Mouse (Mus musculus): Measurements from ENCODE around the gene Macc1.

DNA sequence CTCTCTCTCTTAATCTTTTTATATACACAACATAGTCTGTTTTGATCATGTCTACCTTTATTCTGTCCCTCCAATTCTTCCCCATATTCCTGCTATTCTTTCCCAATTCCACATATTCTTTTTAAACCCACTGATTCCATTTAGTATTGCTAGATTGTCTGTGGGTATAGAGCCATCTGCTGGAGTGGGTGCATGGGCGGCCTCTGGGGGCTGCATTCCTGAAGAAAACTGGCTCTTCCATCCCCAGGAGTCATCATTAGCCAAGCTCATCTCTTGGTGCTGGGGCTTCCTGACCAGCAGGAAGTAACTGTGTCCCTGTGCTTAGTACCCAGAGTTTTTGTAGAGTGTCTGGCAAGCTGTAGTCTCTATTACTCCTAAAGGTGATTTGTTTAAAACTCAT lies 42.1 kb upstream of the Macc1 start:
- no peak for TF ChIP-seq CTCF (IDR thresholded peaks at IDR 0.05; ENCODE audit: extremely low read depth, insufficient read depth, insufficient read length, insufficient replicate concordance)
- no peak for TF ChIP-seq POLR2A (IDR thresholded peaks at IDR 0.05; ENCODE audit: low read depth, low read length)

All from spleen, adult 2 months (tissue).